Mouse (Mus musculus) spleen, adult 2 months (tissue): ENCODE measurements around the gene Wwc1.

ENCODE experiments used
- CTCF ChIP-seq: fragments of 200-500 bp; IDR thresholded peaks from 2 replicates; pipeline ENCODE4 v1.5.1; 2011; ENCODE audit warnings: mild to moderate bottlenecking, inconsistent platforms; ENCODE audit not compliant: insufficient read depth, insufficient read length, insufficient replicate concordance; ENCODE audit errors: extremely low read depth
- POLR2A ChIP-seq: fragments of 200-500 bp; IDR thresholded peaks from 2 replicates; pipeline ENCODE4 v1.6.1; 2011; ENCODE audit warnings: low read depth, low read length, inconsistent platforms

GRCm38 (mm10) chr11:35962431-35962830 lies 17.9 kb downstream of the Wwc1 start:
- TF ChIP-seq CTCF = no peak
- no peak for TF ChIP-seq POLR2A
